Mouse (Mus musculus): ENCODE data around the gene Akap8.

The Akap8 gene

GRCm38 (mm10) chr17:32348406-32348805 lies 27.4 kb upstream of the Akap8 start:
- no peak for DNase-seq

- no peak for DNase-seq
Measured at GRCm38 (mm10) chr17:32341102-32341501, 20.1 kb upstream of the Akap8 start.

GRCm38 (mm10) chr17:32340110-32340509 lies 19.1 kb upstream of the Akap8 start:
- no peak for DNase-seq

- no peak for DNase-seq
Measured at GRCm38 (mm10) chr17:32335869-32336268, 14.8 kb upstream of the Akap8 start.

GRCm38 (mm10) chr17:32334921-32335320 lies 13.9 kb upstream of the Akap8 start:
- no peak for DNase-seq

GRCm38 (mm10) chr17:32333675-32334303 lies 12.8 kb upstream of the Akap8 start:
- no peak for DNase-seq

- DNase-seq = no peak
Measured at GRCm38 (mm10) chr17:32327501-32327900, 6.5 kb upstream of the Akap8 start.

- no peak for DNase-seq
Measured at GRCm38 (mm10) chr17:32322809-32323208, 1.8 kb upstream of the Akap8 start.

- no peak for DNase-seq
Measured at GRCm38 (mm10) chr17:32321836-32322235, 798 bp upstream of the Akap8 start.

- no peak for DNase-seq
Measured at GRCm38 (mm10) chr17:32321390-32321734, 324 bp upstream of the Akap8 start.

- no peak for DNase-seq
Measured at GRCm38 (mm10) chr17:32319950-32320349, 1.1 kb downstream of the Akap8 start.

- DNase-seq = no peak
Measured at GRCm38 (mm10) chr17:32317708-32318107, 3.3 kb downstream of the Akap8 start.

GRCm38 (mm10) chr17:32317032-32317431 lies 4.0 kb downstream of the Akap8 start:
- DNase-seq = no peak

GRCm38 (mm10) chr17:32315560-32315959 lies 5.5 kb downstream of the Akap8 start:
- no peak for DNase-seq

GRCm38 (mm10) chr17:32313892-32314291 lies 7.1 kb downstream of the Akap8 start:
- DNase-seq = no peak

- DNase-seq = no peak
Measured at GRCm38 (mm10) chr17:32312801-32313200, 8.2 kb downstream of the Akap8 start.

- DNase-seq = no peak
Measured at GRCm38 (mm10) chr17:32307963-32308362, 13.1 kb downstream of the Akap8 start.

- no peak for DNase-seq
Measured at GRCm38 (mm10) chr17:32298125-32298524, 22.9 kb downstream of the Akap8 start.

- DNase-seq = no peak
Measured at GRCm38 (mm10) chr17:32295901-32296300, 25.1 kb downstream of the Akap8 start.

GRCm38 (mm10) chr17:32295160-32295559 lies 25.9 kb downstream of the Akap8 start:
- no peak for DNase-seq

- DNase-seq = no peak
Measured at GRCm38 (mm10) chr17:32285138-32285670, 35.8 kb downstream of the Akap8 start.

- peak; percentile 88 to 95 for DNase-seq
Measured at GRCm38 (mm10) chr17:32284262-32285137, 36.5 kb downstream of the Akap8 start, which contains the start of gene Brd4. Gene Brd4, minus strand, starts transcription at chr17:32284722.

- DNase-seq = peak; percentile 64 to 84
Measured at GRCm38 (mm10) chr17:32283771-32284221, 37.2 kb downstream of the Akap8 start.

GRCm38 (mm10) chr17:32283341-32283740 lies 37.7 kb downstream of the Akap8 start:
- peak; percentile 30 to 63 for DNase-seq
